Mouse (Mus musculus) embryonic fibroblast, embryonic 13.5 days (primary cell): ENCODE measurements around the gene Zscan10.

ENCODE experiments used
- CTCF ChIP-seq: IDR thresholded peaks from 2 replicates; pipeline ENCODE4 v1.5.1; 2011; ENCODE audit warnings: mild to moderate bottlenecking, control low read depth, low read length, moderate library complexity, borderline replicate concordance; ENCODE audit not compliant: insufficient read depth
- POLR2A ChIP-seq: IDR thresholded peaks from 2 replicates; pipeline ENCODE4 v1.6.1; 2011; ENCODE audit warnings: low read depth, mild to moderate bottlenecking, control low read depth, low read length, moderate library complexity

DNA sequence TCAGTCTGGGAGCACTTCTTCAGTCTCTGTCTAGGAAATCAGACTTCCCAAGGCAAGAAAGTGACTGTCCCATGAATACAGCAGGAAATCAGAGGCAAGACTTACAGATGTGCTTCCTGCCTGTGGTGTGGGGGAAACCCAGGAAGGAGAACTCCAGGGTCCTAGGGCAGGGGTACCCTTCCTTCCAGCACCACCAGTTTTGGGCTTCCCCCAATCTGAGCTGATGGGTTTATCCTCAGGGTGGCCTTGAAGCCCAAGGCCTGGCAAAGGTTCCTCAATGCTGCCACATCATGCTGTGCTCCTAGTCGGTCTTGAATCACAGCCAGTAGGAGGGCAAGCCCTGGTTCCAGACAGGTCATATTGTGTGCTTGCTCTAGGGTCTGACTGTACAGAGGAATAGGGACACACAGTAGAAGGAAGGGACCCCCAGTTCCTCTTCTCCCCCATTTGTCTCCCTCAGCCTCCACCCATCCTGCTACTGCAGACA lies 47.0 kb upstream of the Zscan10 start:
- TF ChIP-seq CTCF (no peak), POLR2A (no peak)
